Mouse (Mus musculus) T-cell, adult 66 days (primary cell): ENCODE results near the gene Ubox5. TPM values are rescaled to one million over a fixed set of nuclear protein-coding genes. Genes with fewer than 3 reads are reported as not detected.

ENCODE experiments used
- total RNA-seq, 2 experiments: library from RNA; stranded (reverse); gene quantifications; 3 replicates in 1 of 2; 4 replicates in 1 of 2; pipeline ENCODE4 v1.2.4; 2023

Ubox5 gene
- total RNA-seq: 1 to 10 TPM; 5.7 to 7.5 TPM

DNA sequence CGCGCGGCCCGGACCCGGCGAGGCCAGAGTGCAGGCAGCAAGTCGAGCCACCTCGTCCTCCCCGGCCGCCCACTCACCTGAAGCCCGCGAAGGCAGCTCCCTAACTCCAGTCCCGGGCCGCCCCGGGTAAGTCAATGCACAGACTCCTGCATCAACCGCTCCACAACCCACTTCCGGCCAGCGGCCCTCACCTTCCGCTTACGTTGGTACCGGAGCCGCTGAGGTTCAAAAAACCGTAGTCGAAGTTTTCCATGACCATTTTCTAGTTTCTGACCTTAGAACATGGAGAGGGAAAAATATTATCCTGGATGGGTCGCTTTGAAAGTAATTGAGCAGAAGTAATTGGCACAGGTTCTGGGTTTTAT, at the start of gene Ubox5, which contains the start of gene Fastkd5:
Ubox5 (minus strand) TSS at position 200 of the 365 bp plus-strand sequence.
Fastkd5 (minus strand) TSS at position 189 of the 365 bp plus-strand sequence.

DNA sequence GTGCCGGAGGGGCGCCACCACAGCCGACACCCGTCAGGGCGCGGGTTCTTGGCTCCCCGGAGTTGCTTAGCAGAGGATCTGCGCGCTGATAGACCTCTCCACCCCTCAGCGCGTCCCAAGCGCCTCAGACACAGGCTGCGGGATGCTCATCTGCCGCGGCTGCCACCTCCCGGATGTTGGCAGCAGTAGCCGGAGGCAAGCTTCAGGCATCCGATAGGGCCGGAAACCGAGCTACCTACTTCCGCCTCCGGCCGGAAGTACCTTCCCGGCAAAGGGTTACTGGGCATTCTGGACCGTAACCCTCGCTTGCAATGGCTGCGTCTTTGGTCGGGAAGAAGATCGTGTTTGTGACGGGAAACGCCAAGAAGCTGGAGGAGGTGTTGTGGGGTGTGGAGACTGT, 37.7 kb upstream of the Ubox5 start, which contains the start of gene Itpa:
Itpa (plus strand) TSS at position 52 of the 400 bp plus-strand sequence.

DNA sequence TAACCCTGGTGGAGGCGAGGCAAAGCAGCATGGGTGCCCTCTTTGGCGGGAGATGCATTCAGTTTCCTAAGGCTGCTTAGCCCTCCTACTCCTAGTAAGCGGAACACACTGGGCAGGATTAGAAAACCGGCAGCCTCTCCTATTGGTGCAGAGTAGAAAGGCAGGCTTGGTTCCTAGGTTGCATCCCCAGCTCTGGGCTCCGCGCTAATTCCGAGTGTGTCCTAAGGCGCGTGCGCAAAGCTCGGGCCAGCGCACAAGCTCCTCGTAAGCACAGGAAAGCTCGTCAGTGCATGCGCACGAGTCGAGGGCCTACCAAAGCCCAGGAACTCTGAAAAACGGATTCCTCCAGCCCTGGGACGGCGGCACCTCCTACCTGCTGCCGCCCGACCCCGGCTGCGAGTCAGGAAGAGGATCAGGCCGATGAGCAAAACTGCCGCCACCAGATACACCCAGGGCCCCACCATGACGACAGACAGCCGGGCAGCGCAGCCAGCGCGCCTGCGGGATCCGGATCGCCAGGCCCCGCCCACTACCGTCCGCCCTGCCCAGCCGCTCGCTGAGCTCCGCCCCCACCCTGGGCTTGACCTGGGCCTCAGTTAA, 34.4 kb upstream of the Ubox5 start, which contains the start of gene Ddrgk1:
Ddrgk1 (minus strand) TSS at position 558 of the 600 bp plus-strand sequence.

GRCm38 (mm10) chr2:130642684-130643369, 13.0 kb upstream of the Ubox5 start, which contains the start of gene Lzts3:
Gene Lzts3 (minus strand): TSS chr2:130642803.

DNA sequence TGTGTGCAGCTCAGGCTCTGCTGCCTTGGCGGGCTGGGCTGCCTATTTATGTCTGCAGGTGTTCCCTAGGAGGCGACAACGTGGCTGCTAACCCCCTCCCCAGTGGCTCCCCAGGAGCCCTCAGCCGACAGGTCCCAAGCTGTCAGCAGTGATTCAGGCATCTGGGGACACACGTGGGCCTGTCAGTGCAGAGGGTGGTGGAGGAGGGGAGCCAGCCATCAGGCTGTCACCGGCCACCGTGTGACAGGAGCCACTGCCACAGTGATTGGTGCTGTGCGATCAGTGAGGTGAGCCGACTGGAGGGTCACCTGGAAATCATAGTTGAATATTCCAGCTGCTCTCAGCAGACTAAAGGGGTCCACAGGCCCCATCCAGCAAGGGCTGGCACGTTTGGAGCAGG, 47.3 kb downstream of the Ubox5 start, which contains the start of gene Avp:
Avp (minus strand) TSS at position 3 of the 400 bp plus-strand sequence.

GRCm38 (mm10) chr2:130575873-130576272, 54.0 kb downstream of the Ubox5 start, which contains the start of gene Oxt:
Gene Oxt (plus strand): TSS chr2:130576173.

DNA sequence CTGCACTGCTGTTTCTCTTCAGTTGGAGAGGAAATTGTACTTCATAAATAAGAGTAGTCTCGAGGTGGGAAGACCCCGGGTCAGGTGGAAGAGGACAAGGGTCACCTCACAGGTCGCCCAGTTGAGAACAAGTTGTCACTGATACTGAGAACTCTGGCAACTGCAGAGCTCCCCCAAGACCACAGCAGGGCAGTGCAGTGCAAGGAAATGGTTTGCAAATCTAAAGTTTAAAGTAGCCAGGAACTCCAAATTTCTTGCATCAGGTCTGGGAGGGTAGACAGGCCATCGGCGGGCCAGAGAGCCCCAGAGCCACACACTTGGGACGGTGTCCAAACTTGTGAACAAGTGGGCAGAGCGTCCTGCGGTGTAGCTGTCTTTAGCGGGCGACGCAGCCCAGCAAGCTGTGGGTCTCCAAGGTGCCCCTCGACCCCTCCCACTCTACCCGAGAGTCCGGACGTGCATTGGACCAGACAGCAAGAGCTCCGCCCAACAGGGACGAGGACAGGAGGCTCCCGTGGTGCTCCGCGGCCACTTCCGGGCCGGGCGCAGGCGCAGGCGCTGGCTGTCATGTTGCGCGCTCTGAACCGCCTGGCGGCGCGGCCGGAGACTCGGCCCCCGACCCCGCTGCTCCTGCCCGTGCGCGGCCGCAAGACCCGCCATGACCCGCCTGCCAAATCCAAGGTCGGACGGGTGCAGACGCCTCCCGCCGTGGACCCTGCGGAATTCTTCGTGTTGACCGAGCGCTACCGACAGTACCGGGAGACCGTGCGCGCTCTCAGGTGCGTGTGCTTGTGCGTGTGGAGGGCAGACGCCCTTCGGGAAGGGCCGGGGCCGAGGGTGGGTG, 66.4 kb downstream of the Ubox5 start, which contains the start of gene Mrps26:
Mrps26 (plus strand) TSS at position 531 of the 844 bp plus-strand sequence.

Other genes with a start within 250 kb of the Ubox5 start
- 1 to 10 TPM in 1 of 2 experiments, not detected in 1; 1.8 TPM for gene Cpxm1, start 232.5 kb downstream of the Ubox5 start, total RNA-seq
- gene Gm28372, start 224.8 kb downstream of the Ubox5 start, total RNA-seq: not detected
- gene 1700020A23Rik, start 224.8 kb downstream of the Ubox5 start, total RNA-seq: not detected
- not detected for gene Tmem239, start 223.6 kb downstream of the Ubox5 start, total RNA-seq
- gene Vps16, start 205.7 kb downstream of the Ubox5 start, total RNA-seq: 100 to 1,000 TPM; 140 to 159 TPM
- 10 to 100 TPM; 24.1 to 27.3 TPM for gene Pced1a, start 205.3 kb downstream of the Ubox5 start, total RNA-seq
- gene Ptpra, start 179.8 kb downstream of the Ubox5 start, total RNA-seq: 100 to 1,000 TPM; 110 to 115 TPM
- 10 to 100 TPM; 56.9 to 63.7 TPM for gene Mrps26, start 66.3 kb downstream of the Ubox5 start, total RNA-seq
- gene Oxt, start 53.9 kb downstream of the Ubox5 start, total RNA-seq: not detected
- gene Avp, start 47.5 kb downstream of the Ubox5 start, total RNA-seq: not detected
- gene Fastkd5, start within 50 bp of the Ubox5 start, total RNA-seq: 1 to 10 TPM; 7.1 to 8.0 TPM
- 1 to 10 TPM; 4.0 to 5.2 TPM for gene Lzts3, start 12.8 kb upstream of the Ubox5 start, total RNA-seq
- gene Ddrgk1, start 34.6 kb upstream of the Ubox5 start, total RNA-seq: 100 to 1,000 TPM; 109 to 115 TPM
- gene Itpa, start 37.6 kb upstream of the Ubox5 start, total RNA-seq: 10 to 100 TPM; 17.7 to 21.4 TPM
- gene Slc4a11, start 67.5 kb upstream of the Ubox5 start, total RNA-seq: under 1 TPM; 0.33 to 0.61 TPM